Mouse (Mus musculus): ENCODE measurements around the gene Itpkc. TPM values are rescaled to one million over a fixed set of nuclear protein-coding genes. Genes with fewer than 3 reads are reported as not detected.

The Itpkc gene
- 12.4 and 13.2 TPM in 2 replicates for polyA plus RNA-seq (2012; rRNA removed)

GRCm38 (mm10) chr7:27228281-27228821 is at the start of gene Itpkc:
Gene Itpkc, minus strand, starts transcription at chr7:27228661.
- under 1% methylated on average over 48 of the region's 49 CpGs for WGBS

DNA sequence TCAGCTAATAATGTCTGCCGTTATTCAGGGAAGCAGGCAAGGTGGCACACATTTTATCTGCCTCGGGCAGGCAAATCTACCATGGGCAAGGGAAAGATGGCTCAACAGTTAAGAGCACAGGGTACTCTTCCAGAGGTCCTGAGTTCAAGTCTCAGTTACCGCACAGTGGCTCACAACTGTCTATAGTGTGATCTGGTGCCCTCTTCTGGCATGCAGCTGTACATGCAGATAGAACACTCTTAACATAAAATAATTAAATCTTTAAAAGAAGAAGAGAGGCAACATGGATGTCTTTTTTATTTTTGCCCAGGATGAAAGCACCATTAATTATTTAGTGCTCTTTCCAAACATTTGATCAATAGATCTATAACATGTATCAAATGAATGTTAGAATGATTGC is 48.7 kb upstream of the Itpkc start:
- TF ChIP-seq POLR2A (IDR thresholded peaks at IDR 0.05; ENCODE audit: borderline replicate concordance, insufficient read depth, low read length) (no peak), CTCF (IDR thresholded peaks at IDR 0.05; ENCODE audit: borderline replicate concordance, insufficient read depth, low read depth, low read length) (peak; percentile 41; the same call in 1 of the 2 replicates)
- WGBS, result 94% methylated on average over 3 of the region's 3 CpGs
- H3K4me1 ChIP-seq (ENCODE audit: control insufficient read depth, insufficient read depth, low read length), result no peaks in the 10 kb centered on the region
- H3K27ac ChIP-seq (ENCODE audit: insufficient read depth, low read length), result no peak overlapping the region
- H3K27me3 ChIP-seq (ENCODE audit: control insufficient read depth, insufficient read depth, low read length), result no peaks in the 10 kb centered on the region
- H3K4me3 ChIP-seq (replicated peaks; ENCODE audit: insufficient read depth, low read depth, low read length), result no peak overlapping the region
- DNase-seq, result no peak

More at GRCm38 (mm10) chr7:27228281-27228821, at the start of gene Itpkc:
- peak; percentile 98 for TF ChIP-seq POLR2A (IDR thresholded peaks at IDR 0.05; ENCODE audit: borderline replicate concordance, insufficient read depth, low read length)
- TF ChIP-seq CTCF (IDR thresholded peaks at IDR 0.05; ENCODE audit: borderline replicate concordance, insufficient read depth, low read depth, low read length), result no peak
- Histone ChIP-seq H3K27me3 (ENCODE audit: control insufficient read depth, insufficient read depth, low read length) (no peaks in the 10 kb centered on the region), H3K4me3 (replicated peaks; ENCODE audit: insufficient read depth, low read depth, low read length) (peak within 1 kb of the TSS; percentile 60), H3K4me1 (ENCODE audit: control insufficient read depth, insufficient read depth, low read length) (peaks cover 14% of the 10 kb centered on the region), H3K27ac (ENCODE audit: insufficient read depth, low read length) (peak within 1 kb of the TSS; percentile 65)
- DNase-seq, result peak; percentile 91

DNA sequence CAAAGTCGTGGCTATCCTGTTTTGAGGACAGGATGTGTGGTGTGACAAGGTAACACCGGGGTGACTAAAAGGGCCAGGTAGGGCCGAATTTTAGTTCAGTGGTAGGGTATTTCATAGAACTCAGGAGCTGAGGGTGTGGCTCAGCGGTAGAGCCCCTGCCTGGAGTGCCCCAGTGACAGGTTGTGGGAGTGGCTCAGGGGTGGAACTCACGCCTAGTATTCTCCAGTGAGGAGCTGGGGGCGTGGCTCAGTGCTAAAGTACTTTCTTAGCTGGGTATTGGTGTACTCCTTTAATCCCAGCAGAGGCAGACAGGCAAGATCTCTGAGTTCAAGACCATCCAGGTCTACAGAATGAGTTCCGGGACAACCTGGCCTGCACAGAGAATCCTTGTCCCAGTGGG is 47.6 kb upstream of the Itpkc start:
- DNase-seq, result no peak
- TF ChIP-seq POLR2A (IDR thresholded peaks at IDR 0.05; ENCODE audit: borderline replicate concordance, insufficient read depth, low read length) (no peak), CTCF (IDR thresholded peaks at IDR 0.05; ENCODE audit: borderline replicate concordance, insufficient read depth, low read depth, low read length) (no peak)
- Histone ChIP-seq H3K27me3 (ENCODE audit: control insufficient read depth, insufficient read depth, low read length) (no peaks in the 10 kb centered on the region), H3K4me3 (replicated peaks; ENCODE audit: insufficient read depth, low read depth, low read length) (no peak overlapping the region), H3K4me1 (ENCODE audit: control insufficient read depth, insufficient read depth, low read length) (no peaks in the 10 kb centered on the region), H3K27ac (ENCODE audit: insufficient read depth, low read length) (no peak overlapping the region)
- 66% methylated on average over 7 of the region's 7 CpGs for WGBS

DNA sequence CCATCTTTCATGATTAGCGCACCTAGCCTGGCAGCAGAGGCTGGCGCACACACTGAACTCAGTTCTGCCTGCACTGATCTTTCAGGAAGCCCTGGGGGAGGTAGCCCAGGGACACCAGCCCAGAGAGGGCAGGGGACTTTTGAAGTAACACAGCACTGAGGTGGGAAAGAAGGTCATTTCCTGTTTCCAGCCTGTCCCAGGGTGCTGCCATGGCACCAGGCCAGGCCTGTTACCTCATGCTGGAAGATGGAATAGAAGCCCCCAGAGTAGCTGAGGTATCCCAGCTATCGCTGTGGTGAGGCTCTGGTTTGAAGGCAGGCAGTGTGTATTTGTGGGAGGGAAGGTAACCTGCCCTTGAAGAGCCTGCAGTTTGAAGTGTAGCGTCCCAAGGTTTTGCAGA is 46.5 kb upstream of the Itpkc start:
- no peak overlapping the region for H3K27ac ChIP-seq (ENCODE audit: insufficient read depth, low read length)
- no peaks in the 10 kb centered on the region for H3K4me1 ChIP-seq (ENCODE audit: control insufficient read depth, insufficient read depth, low read length)
- WGBS, result 80% methylated on average over 4 of the region's 4 CpGs
- no peak for TF ChIP-seq CTCF (IDR thresholded peaks at IDR 0.05; ENCODE audit: borderline replicate concordance, insufficient read depth, low read depth, low read length)
- no peak for TF ChIP-seq POLR2A (IDR thresholded peaks at IDR 0.05; ENCODE audit: borderline replicate concordance, insufficient read depth, low read length)
- no peaks in the 10 kb centered on the region for H3K27me3 ChIP-seq (ENCODE audit: control insufficient read depth, insufficient read depth, low read length)
- no peak for DNase-seq
- H3K4me3 ChIP-seq (replicated peaks; ENCODE audit: insufficient read depth, low read depth, low read length), result no peak overlapping the region

DNA sequence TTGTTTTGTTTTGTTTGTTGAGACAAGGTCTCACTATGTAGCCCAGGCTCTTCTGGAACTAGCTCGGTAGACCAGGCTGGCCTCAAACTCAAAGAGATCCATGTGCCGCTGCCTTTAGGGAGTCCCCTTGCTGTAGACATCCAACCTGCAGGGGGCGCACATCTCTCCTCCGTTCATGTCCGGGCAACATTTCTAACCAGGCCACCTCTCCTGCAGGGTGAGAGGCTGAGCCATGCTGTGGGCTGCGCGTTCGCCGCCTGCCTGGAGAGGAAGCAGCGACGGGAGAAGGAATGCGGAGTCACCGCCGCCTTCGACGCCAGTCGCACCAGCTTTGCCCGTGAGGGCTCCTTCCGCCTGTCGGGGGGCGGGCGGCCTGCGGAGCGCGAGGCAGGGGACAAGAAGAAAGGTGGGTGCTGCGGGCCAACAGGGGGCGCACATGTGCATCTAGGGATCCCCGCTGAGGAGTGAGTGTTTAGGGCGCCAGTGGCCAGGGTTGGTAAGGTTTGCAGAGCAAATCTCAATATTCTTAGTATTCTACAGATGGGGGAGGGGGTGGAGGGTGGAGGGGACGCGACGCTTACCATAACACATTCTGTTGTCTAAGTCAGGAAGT is 45.4 kb upstream of the Itpkc start:
- no peak for DNase-seq
- Histone ChIP-seq H3K4me1 (ENCODE audit: control insufficient read depth, insufficient read depth, low read length) (no peaks in the 10 kb centered on the region), H3K4me3 (replicated peaks; ENCODE audit: insufficient read depth, low read depth, low read length) (no peak overlapping the region), H3K27ac (ENCODE audit: insufficient read depth, low read length) (no peak overlapping the region), H3K27me3 (ENCODE audit: control insufficient read depth, insufficient read depth, low read length) (no peaks in the 10 kb centered on the region)
- TF ChIP-seq POLR2A (IDR thresholded peaks at IDR 0.05; ENCODE audit: borderline replicate concordance, insufficient read depth, low read length), result no peak
- TF ChIP-seq CTCF (IDR thresholded peaks at IDR 0.05; ENCODE audit: borderline replicate concordance, insufficient read depth, low read depth, low read length), result peak; percentile 48; the same call in 1 of the 2 replicates
- WGBS, result 67% methylated on average over 32 of the region's 32 CpGs

GRCm38 (mm10) chr7:27271423-27271822 is 43.0 kb upstream of the Itpkc start:
- 91% methylated on average over 8 of the region's 8 CpGs for WGBS
- TF ChIP-seq POLR2A (IDR thresholded peaks at IDR 0.05; ENCODE audit: borderline replicate concordance, insufficient read depth, low read length) (no peak), CTCF (IDR thresholded peaks at IDR 0.05; ENCODE audit: borderline replicate concordance, insufficient read depth, low read depth, low read length) (no peak)
- no peaks in the 10 kb centered on the region for H3K4me1 ChIP-seq (ENCODE audit: control insufficient read depth, insufficient read depth, low read length)
- no peak overlapping the region for H3K27ac ChIP-seq (ENCODE audit: insufficient read depth, low read length)
- H3K27me3 ChIP-seq (ENCODE audit: control insufficient read depth, insufficient read depth, low read length), result no peaks in the 10 kb centered on the region
- H3K4me3 ChIP-seq (replicated peaks; ENCODE audit: insufficient read depth, low read depth, low read length), result no peak overlapping the region
- no peak for DNase-seq

- no peak for DNase-seq
- 57% methylated on average over 20 of the region's 20 CpGs for WGBS
- TF ChIP-seq POLR2A (IDR thresholded peaks at IDR 0.05; ENCODE audit: borderline replicate concordance, insufficient read depth, low read length) (no peak), CTCF (IDR thresholded peaks at IDR 0.05; ENCODE audit: borderline replicate concordance, insufficient read depth, low read depth, low read length) (no peak)
- H3K27me3 ChIP-seq (ENCODE audit: control insufficient read depth, insufficient read depth, low read length), result no peaks in the 10 kb centered on the region
- no peak overlapping the region for H3K27ac ChIP-seq (ENCODE audit: insufficient read depth, low read length)
- peaks cover 2% of the 10 kb centered on the region; the same call in 1 of the 2 replicates for H3K4me1 ChIP-seq (ENCODE audit: control insufficient read depth, insufficient read depth, low read length)
- H3K4me3 ChIP-seq (replicated peaks; ENCODE audit: insufficient read depth, low read depth, low read length), result no peak overlapping the region
Measured at GRCm38 (mm10) chr7:27266515-27267128, 38.2 kb upstream of the Itpkc start.

- Histone ChIP-seq H3K4me1 (ENCODE audit: control insufficient read depth, insufficient read depth, low read length) (peaks cover 17% of the 10 kb centered on the region), H3K27ac (ENCODE audit: insufficient read depth, low read length) (no peak overlapping the region), H3K27me3 (ENCODE audit: control insufficient read depth, insufficient read depth, low read length) (no peaks in the 10 kb centered on the region), H3K4me3 (replicated peaks; ENCODE audit: insufficient read depth, low read depth, low read length) (no peak overlapping the region)
- no peak for DNase-seq
- WGBS, result 94% methylated on average over 12 of the region's 12 CpGs
- no peak for TF ChIP-seq POLR2A (IDR thresholded peaks at IDR 0.05; ENCODE audit: borderline replicate concordance, insufficient read depth, low read length)
- TF ChIP-seq CTCF (IDR thresholded peaks at IDR 0.05; ENCODE audit: borderline replicate concordance, insufficient read depth, low read depth, low read length), result no peak
Measured at GRCm38 (mm10) chr7:27264761-27265160, 36.3 kb upstream of the Itpkc start.
